Mouse (Mus musculus): ENCODE data around the gene Rnls. TPM values are rescaled to one million over a fixed set of nuclear protein-coding genes. Genes with fewer than 3 reads are reported as not detected.

Gene Rnls
- polyA plus RNA-seq, 1 experiment from 2014 or later, result 6.8 TPM

DNA sequence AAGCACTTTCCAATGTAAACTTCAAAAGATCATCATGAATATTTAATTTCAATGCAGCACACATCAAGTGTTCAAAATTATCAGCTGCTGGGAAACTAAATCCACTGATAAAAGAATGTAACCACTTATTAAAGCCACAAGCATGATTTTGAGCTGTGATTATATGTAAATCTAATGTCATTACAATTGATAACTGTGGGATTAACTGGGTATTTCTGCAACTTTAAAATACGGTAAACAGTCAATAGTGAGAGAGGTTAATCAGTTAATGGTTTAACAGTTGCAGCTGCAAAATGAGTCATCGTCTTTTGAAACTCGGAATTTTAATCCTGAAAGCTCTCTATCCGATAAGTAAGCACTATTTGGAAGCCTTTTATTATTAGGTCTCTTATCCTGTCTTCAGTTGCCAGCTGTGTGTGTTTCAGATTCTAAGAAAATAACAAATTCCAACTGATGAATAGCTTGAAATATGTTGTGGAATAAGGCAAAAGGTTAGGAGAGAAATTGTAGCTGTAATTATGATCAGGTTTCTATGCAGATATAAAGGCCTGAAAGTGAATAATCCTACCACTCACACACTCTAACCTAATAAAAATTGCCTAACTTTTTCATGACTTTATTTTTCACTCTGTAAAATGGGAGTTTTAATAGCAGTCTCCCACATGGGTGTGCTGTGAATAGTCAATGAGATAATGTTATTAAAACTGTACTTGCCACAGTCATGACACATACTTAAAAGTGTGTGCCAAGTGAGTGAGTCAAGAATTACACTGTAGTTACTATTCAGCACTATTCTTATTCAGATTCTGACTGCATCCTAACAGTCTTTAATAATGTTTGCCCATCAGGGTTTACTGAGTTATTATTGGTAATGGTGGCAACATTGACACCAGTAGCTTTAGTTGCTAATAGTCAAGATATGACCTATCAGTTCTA lies 65.1 kb downstream of the Rnls start:
- Histone ChIP-seq H3K4me1 (ENCODE audit: control insufficient read depth, insufficient read depth, low read length) (no peaks in the 10 kb centered on the region), H3K27me3 (ENCODE audit: control insufficient read depth, insufficient read depth, low read length) (no peaks in the 10 kb centered on the region), H3K4me3 (ENCODE audit: low read length) (no peak overlapping the region), H3K4me2 (replicated peaks; ENCODE audit: low read depth, low read length) (no peak overlapping the region), H3K27ac (ENCODE audit: low read depth, low read length) (no peak overlapping the region), H3K9ac (ENCODE audit: low read depth, low read length) (no peak overlapping the region), H3K9me3 (ENCODE audit: control insufficient read depth, low read length) (no peaks in the 10 kb centered on the region), H3K36me3 (ENCODE audit: control insufficient read depth, insufficient read depth, low read length) (no peaks in the 10 kb centered on the region)
- WGBS, result 73% methylated on average over 4 of the region's 4 CpGs
- no peak for ATAC-seq (ENCODE audit: low FRiP score, low TSS enrichment)

GRCm38 (mm10) chr19:33318785-33319184 lies 73.3 kb downstream of the Rnls start:
- Histone ChIP-seq H3K9ac (ENCODE audit: low read depth, low read length) (no peak overlapping the region), H3K36me3 (ENCODE audit: control insufficient read depth, insufficient read depth, low read length) (no peaks in the 10 kb centered on the region), H3K4me2 (replicated peaks; ENCODE audit: low read depth, low read length) (no peak overlapping the region), H3K27me3 (ENCODE audit: control insufficient read depth, insufficient read depth, low read length) (no peaks in the 10 kb centered on the region), H3K4me1 (ENCODE audit: control insufficient read depth, insufficient read depth, low read length) (no peaks in the 10 kb centered on the region), H3K27ac (ENCODE audit: low read depth, low read length) (no peak overlapping the region), H3K9me3 (ENCODE audit: control insufficient read depth, low read length) (no peaks in the 10 kb centered on the region), H3K4me3 (ENCODE audit: low read length) (no peak overlapping the region)
- no peak for ATAC-seq (ENCODE audit: low FRiP score, low TSS enrichment)
- 46% methylated on average over 1 of the region's 1 CpGs for WGBS

DNA sequence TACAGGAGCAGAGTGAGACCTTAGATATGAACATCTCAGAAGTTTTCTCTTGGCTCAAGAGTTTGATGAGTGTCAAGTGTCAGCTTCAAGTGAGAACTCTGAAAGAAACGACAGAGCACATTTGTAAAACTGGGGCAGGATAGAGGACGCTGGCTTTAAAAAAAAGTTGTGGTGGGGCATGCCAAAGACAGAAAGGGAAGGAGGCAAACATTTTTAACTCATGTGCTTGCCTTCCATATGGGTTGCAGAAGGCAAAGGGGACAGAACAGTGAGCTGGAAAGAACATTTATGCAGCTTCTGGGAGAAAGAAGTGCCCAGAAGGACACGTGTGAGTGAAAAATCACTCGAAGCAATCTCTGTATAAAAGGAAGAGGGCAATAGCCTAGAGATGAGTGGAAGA lies 75.0 kb downstream of the Rnls start:
- H3K4me1 ChIP-seq (ENCODE audit: control insufficient read depth, insufficient read depth, low read length), result no peaks in the 10 kb centered on the region
- no peak overlapping the region for H3K4me3 ChIP-seq (ENCODE audit: low read length)
- H3K27ac ChIP-seq (ENCODE audit: low read depth, low read length), result no peak overlapping the region
- no peak overlapping the region for H3K9ac ChIP-seq (ENCODE audit: low read depth, low read length)
- no peaks in the 10 kb centered on the region for H3K9me3 ChIP-seq (ENCODE audit: control insufficient read depth, low read length)
- no peaks in the 10 kb centered on the region for H3K36me3 ChIP-seq (ENCODE audit: control insufficient read depth, insufficient read depth, low read length)
- ATAC-seq (ENCODE audit: low FRiP score, low TSS enrichment), result no peak
- no peaks in the 10 kb centered on the region for H3K27me3 ChIP-seq (ENCODE audit: control insufficient read depth, insufficient read depth, low read length)
- 69% methylated on average over 4 of the region's 4 CpGs for WGBS
- H3K4me2 ChIP-seq (replicated peaks; ENCODE audit: low read depth, low read length), result no peak overlapping the region

- ATAC-seq (ENCODE audit: low FRiP score, low TSS enrichment), result no peak
- no peaks in the 10 kb centered on the region for H3K9me3 ChIP-seq (ENCODE audit: control insufficient read depth, low read length)
- WGBS, result 76% methylated on average over 3 of the region's 3 CpGs
These were observed 92.3 kb downstream of the Rnls start for GRCm38 (mm10) chr19:33299726-33300292.

GRCm38 (mm10) chr19:33296338-33296737 lies 95.8 kb downstream of the Rnls start:
- Histone ChIP-seq H3K27ac (ENCODE audit: low read depth, low read length) (no peak overlapping the region), H3K27me3 (ENCODE audit: control insufficient read depth, insufficient read depth, low read length) (no peaks in the 10 kb centered on the region), H3K4me3 (ENCODE audit: low read length) (no peak overlapping the region), H3K4me1 (ENCODE audit: control insufficient read depth, insufficient read depth, low read length) (no peaks in the 10 kb centered on the region), H3K9me3 (ENCODE audit: control insufficient read depth, low read length) (no peaks in the 10 kb centered on the region), H3K36me3 (ENCODE audit: control insufficient read depth, insufficient read depth, low read length) (no peaks in the 10 kb centered on the region), H3K4me2 (replicated peaks; ENCODE audit: low read depth, low read length) (no peak overlapping the region), H3K9ac (ENCODE audit: low read depth, low read length) (no peak overlapping the region)
- ATAC-seq (ENCODE audit: low FRiP score, low TSS enrichment), result no peak
- WGBS, result 59% methylated on average over 2 of the region's 2 CpGs

More at GRCm38 (mm10) chr19:33299726-33300292, 92.3 kb downstream of the Rnls start:
- Histone ChIP-seq H3K27me3 (ENCODE audit: control insufficient read depth, insufficient read depth, low read length) (no peaks in the 10 kb centered on the region), H3K4me3 (ENCODE audit: low read length) (no peak overlapping the region), H3K4me2 (replicated peaks; ENCODE audit: low read depth, low read length) (no peak overlapping the region), H3K9ac (ENCODE audit: low read depth, low read length) (no peak overlapping the region), H3K36me3 (ENCODE audit: control insufficient read depth, insufficient read depth, low read length) (no peaks in the 10 kb centered on the region), H3K27ac (ENCODE audit: low read depth, low read length) (no peak overlapping the region), H3K4me1 (ENCODE audit: control insufficient read depth, insufficient read depth, low read length) (no peaks in the 10 kb centered on the region)

- Histone ChIP-seq H3K36me3 (ENCODE audit: control insufficient read depth, insufficient read depth, low read length) (no peaks in the 10 kb centered on the region), H3K27me3 (ENCODE audit: control insufficient read depth, insufficient read depth, low read length) (no peaks in the 10 kb centered on the region), H3K27ac (ENCODE audit: low read depth, low read length) (no peak overlapping the region), H3K4me2 (replicated peaks; ENCODE audit: low read depth, low read length) (no peak overlapping the region), H3K4me3 (ENCODE audit: low read length) (no peak overlapping the region), H3K4me1 (ENCODE audit: control insufficient read depth, insufficient read depth, low read length) (no peaks in the 10 kb centered on the region), H3K9ac (ENCODE audit: low read depth, low read length) (no peak overlapping the region), H3K9me3 (ENCODE audit: control insufficient read depth, low read length) (no peaks in the 10 kb centered on the region)
- 49% methylated on average over 3 of the region's 3 CpGs for WGBS
- ATAC-seq (ENCODE audit: low FRiP score, low TSS enrichment), result no peak
These were observed 109.1 kb downstream of the Rnls start for GRCm38 (mm10) chr19:33282985-33283384.

DNA sequence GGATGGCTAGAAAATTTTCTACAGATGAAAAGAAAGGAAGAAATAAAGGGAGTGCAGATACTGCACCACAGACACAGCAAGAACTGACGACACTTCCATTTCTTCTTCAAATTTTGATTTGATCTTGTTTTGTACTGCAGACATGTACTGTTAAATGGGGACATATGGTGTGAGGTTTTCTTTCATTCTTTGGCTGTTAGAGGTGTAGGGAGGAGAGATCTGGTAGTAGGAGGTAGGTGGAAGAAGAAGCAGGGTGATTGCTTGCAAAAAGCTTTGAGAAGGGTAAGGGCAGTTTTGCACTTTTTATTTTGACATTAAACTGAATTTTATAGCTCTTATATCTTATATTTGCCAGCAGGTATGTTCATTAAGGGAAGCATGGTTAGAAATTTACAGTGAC lies 115.7 kb downstream of the Rnls start:
- no peaks in the 10 kb centered on the region for H3K36me3 ChIP-seq (ENCODE audit: control insufficient read depth, insufficient read depth, low read length)
- no peaks in the 10 kb centered on the region for H3K9me3 ChIP-seq (ENCODE audit: control insufficient read depth, low read length)
- ATAC-seq (ENCODE audit: low FRiP score, low TSS enrichment), result no peak
- no peak overlapping the region for H3K27ac ChIP-seq (ENCODE audit: low read depth, low read length)
- H3K4me1 ChIP-seq (ENCODE audit: control insufficient read depth, insufficient read depth, low read length), result no peaks in the 10 kb centered on the region
- 92% methylated on average over 1 of the region's 1 CpGs for WGBS
- no peaks in the 10 kb centered on the region for H3K27me3 ChIP-seq (ENCODE audit: control insufficient read depth, insufficient read depth, low read length)
- H3K4me2 ChIP-seq (replicated peaks; ENCODE audit: low read depth, low read length), result no peak overlapping the region
- no peak overlapping the region for H3K4me3 ChIP-seq (ENCODE audit: low read length)
- H3K9ac ChIP-seq (ENCODE audit: low read depth, low read length), result no peak overlapping the region

DNA sequence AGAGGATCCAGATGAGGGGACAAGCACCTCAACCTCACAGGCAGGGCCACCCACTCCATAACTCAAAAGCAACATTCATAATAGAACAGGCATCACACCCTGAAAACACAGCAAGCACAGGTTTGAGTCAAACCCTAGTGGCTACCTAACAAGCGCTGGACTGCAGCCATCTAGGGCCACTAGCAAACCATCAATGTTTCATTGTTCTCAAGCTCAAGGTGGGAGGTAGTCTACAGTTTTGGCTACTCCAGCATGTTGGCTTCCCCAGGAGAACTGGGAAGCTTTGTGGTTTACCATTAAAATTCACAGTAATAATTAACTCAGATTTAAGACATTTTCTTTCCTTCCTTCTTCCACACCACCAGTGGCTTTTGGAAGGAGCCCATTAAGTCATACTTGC lies 118.4 kb downstream of the Rnls start:
- Histone ChIP-seq H3K9me3 (ENCODE audit: control insufficient read depth, low read length) (no peaks in the 10 kb centered on the region), H3K4me3 (ENCODE audit: low read length) (no peak overlapping the region), H3K27me3 (ENCODE audit: control insufficient read depth, insufficient read depth, low read length) (no peaks in the 10 kb centered on the region), H3K4me1 (ENCODE audit: control insufficient read depth, insufficient read depth, low read length) (no peaks in the 10 kb centered on the region), H3K4me2 (replicated peaks; ENCODE audit: low read depth, low read length) (no peak overlapping the region), H3K36me3 (ENCODE audit: control insufficient read depth, insufficient read depth, low read length) (no peaks in the 10 kb centered on the region), H3K9ac (ENCODE audit: low read depth, low read length) (no peak overlapping the region), H3K27ac (ENCODE audit: low read depth, low read length) (no peak overlapping the region)
- 0 out of 2 replicates have a peak, but pooled peaks have one; percentile 49 for ATAC-seq (ENCODE audit: low FRiP score, low TSS enrichment)
- 73% methylated on average over 1 of the region's 1 CpGs for WGBS

DNA sequence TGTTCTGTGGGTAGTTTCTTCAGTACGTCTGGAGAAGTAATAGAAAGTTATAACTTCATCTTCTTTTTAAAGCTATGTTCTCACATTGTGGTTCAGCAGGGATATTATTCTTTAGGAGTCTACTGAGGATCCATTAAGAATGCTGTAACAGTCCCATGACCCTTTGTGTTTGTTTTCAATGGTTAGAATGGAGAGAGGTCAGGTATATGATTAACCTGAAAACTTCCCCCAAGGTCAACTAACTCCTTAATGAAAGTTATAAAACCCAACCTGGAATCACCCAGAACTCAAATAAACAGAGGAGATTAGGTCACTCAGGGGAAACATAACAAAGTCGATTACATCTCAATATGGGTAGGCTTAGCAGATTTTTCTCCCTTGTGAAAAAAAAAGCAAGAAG lies 120.5 kb downstream of the Rnls start:
- ATAC-seq (ENCODE audit: low FRiP score, low TSS enrichment), result no peak
- 33% methylated on average over 2 of the region's 2 CpGs for WGBS
- no peak overlapping the region for H3K4me3 ChIP-seq (ENCODE audit: low read length)
- H3K27me3 ChIP-seq (ENCODE audit: control insufficient read depth, insufficient read depth, low read length), result no peaks in the 10 kb centered on the region
- H3K36me3 ChIP-seq (ENCODE audit: control insufficient read depth, insufficient read depth, low read length), result no peaks in the 10 kb centered on the region
- H3K4me2 ChIP-seq (replicated peaks; ENCODE audit: low read depth, low read length), result no peak overlapping the region
- no peaks in the 10 kb centered on the region for H3K4me1 ChIP-seq (ENCODE audit: control insufficient read depth, insufficient read depth, low read length)
- no peak overlapping the region for H3K27ac ChIP-seq (ENCODE audit: low read depth, low read length)
- H3K9me3 ChIP-seq (ENCODE audit: control insufficient read depth, low read length), result no peaks in the 10 kb centered on the region
- H3K9ac ChIP-seq (ENCODE audit: low read depth, low read length), result no peak overlapping the region
